ENCODE assay signal across 27 mouse cellular contexts in the genomic region with DNA sequence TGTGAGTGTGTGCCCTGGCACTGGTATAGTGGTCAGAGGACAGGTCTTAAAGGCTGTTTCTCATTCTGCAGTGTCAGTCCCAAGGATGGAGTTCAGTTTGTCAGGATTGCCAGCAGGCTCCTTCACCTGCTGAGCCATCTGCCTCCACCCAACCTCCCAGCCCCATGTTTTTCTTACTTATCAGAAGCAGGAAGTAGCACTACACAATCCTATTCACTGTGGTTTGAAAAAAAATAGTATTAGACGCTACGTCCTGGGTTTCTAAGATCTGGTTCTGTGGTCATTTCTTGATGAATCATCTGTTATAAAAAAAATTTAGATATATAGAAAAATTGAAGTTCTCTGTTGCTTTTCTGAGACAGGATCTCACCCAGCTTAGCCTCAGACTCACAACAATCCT. TPM values are rescaled to one million over a fixed set of nuclear protein-coding genes. Genes with fewer than 3 reads are reported as not detected.
DNase-seq lines count a peak whose midpoint lies in the region; ATAC-seq and TF ChIP-seq lines count a peak whose summit lies in the region.
"Had no signal": no experiment of that assay in that cellular context is flagged by ENCODE, and none has a peak within 500 bp of the region (broad histone marks: within the 10 kb centered on the region; RNA-seq: fewer than 3 reads in every experiment).

No protein-coding gene starts in this region.

- peak; percentile 60 for ATAC-seq in inflammation-experienced regulatory T-cells, adult 6 months
- ATAC-seq in erythroid progenitor cell, adult 5-6 weeks (replicated peaks; ENCODE audit: low FRiP score, poor library complexity, severe bottlenecking) = no peak
- ATAC-seq: forebrain, embryonic 15.5 days; liver, embryonic 12.5 days had no signal

- H3K9me3 ChIP-seq in heart, embryonic 10.5 days = no peaks in the 10 kb centered on the region
- H3K9me3 ChIP-seq in midbrain, embryonic 10.5 days (replicated peaks) = no peaks in the 10 kb centered on the region
- H3K9me3 ChIP-seq: embryonic facial prominence, embryonic 12.5 days; forebrain, embryonic 15.5 days; heart, embryonic 12.5 days; hindbrain, embryonic 13.5 days; limb, embryonic 12.5 days; liver, embryonic 12.5 days had no signal

- H3K27me3 ChIP-seq in small intestine, adult 2 months (ENCODE audit: control insufficient read depth, insufficient read depth, low read length) = no peaks in the 10 kb centered on the region
- no peaks in the 10 kb centered on the region for H3K27me3 ChIP-seq in heart, embryonic 10.5 days (ENCODE audit: insufficient read depth, poor library complexity, severe bottlenecking)
- no peaks in the 10 kb centered on the region for H3K27me3 ChIP-seq in midbrain, embryonic 10.5 days (ENCODE audit: low read depth, poor library complexity, severe bottlenecking)
- H3K27me3 ChIP-seq: embryonic facial prominence, embryonic 12.5 days; forebrain, embryonic 15.5 days; heart, embryonic 12.5 days; hindbrain, embryonic 13.5 days; limb, embryonic 12.5 days; liver, embryonic 12.5 days had no signal

- TF ChIP-seq POLR2A in small intestine, adult 2 months (IDR thresholded peaks at IDR 0.05; ENCODE audit: low read depth, low read length) = no peak

- no peak overlapping the region for H3K4me3 ChIP-seq in small intestine, adult 2 months (ENCODE audit: low read depth, low read length)
- H3K4me3 ChIP-seq in heart, embryonic 10.5 days = no peak overlapping the region
- no peak overlapping the region for H3K4me3 ChIP-seq in midbrain, embryonic 10.5 days
- H3K4me3 ChIP-seq: embryonic facial prominence, embryonic 12.5 days; erythroblast, embryonic 14.5 days; forebrain, embryonic 15.5 days; heart, embryonic 12.5 days; hindbrain, embryonic 13.5 days; limb, embryonic 12.5 days; liver, embryonic 12.5 days had no signal

- H3K27ac ChIP-seq in small intestine, adult 2 months (ENCODE audit: insufficient read depth, low read depth, low read length) = peak overlapping the region; percentile 59; the same call in 1 of the 2 replicates
- H3K27ac ChIP-seq in heart, embryonic 10.5 days = no peak overlapping the region
- H3K27ac ChIP-seq in midbrain, embryonic 10.5 days (replicated peaks) = no peak overlapping the region
- H3K27ac ChIP-seq: embryonic facial prominence, embryonic 12.5 days; forebrain, embryonic 15.5 days; hindbrain, embryonic 13.5 days; limb, embryonic 12.5 days; liver, embryonic 12.5 days had no signal

- DNase-seq in CD4-positive helper T cell, adult 2 months (ENCODE audit: low read depth, low spot score) = peak; percentile 16
- peak; percentile 41 for DNase-seq in MEL-GATA-1-ER (ENCODE audit: extremely low read depth, low read depth)
- no peak for DNase-seq in heart, embryonic 10.5 days (ENCODE audit: low spot score)
- no peak for DNase-seq in gastrocnemius, postnatal 36 days
- no peak for DNase-seq in midbrain, embryonic 10.5 days (ENCODE audit: low spot score)
- DNase-seq: cerebellum, adult 9-10 months; gastrocnemius, postnatal 25 days; heart, postnatal 14 days; kidney, adult 8-10 months; kidney, postnatal 25 days; layer of hippocampus, adult 9-11 months; lung, embryonic 14.5 days; lung, postnatal 4 days; midbrain, embryonic 14.5 days; retina, postnatal 1 day; right cerebral cortex, postnatal 4 days; thymus, postnatal 36 days had no signal

- 14% methylated on average over 2 of the region's 2 CpGs for WGBS in small intestine, adult 2 months
- 65% methylated on average over 2 of the region's 2 CpGs for WGBS in heart, embryonic 10.5 days
- WGBS in midbrain, embryonic 10.5 days = 88% methylated on average over 2 of the region's 2 CpGs

- H3K4me1 ChIP-seq in small intestine, adult 2 months (ENCODE audit: control insufficient read depth, insufficient read depth, insufficient read length, low read length) = peaks cover 4% of the 10 kb centered on the region; the same call in 1 of the 2 replicates
- peaks cover 13% of the 10 kb centered on the region; the same call in 1 of the 2 replicates for H3K4me1 ChIP-seq in heart, embryonic 10.5 days
- H3K4me1 ChIP-seq in midbrain, embryonic 10.5 days = peaks cover 9% of the 10 kb centered on the region
- H3K4me1 ChIP-seq: limb, embryonic 12.5 days had no signal

- intact Hi-C loops in gastrocnemius, postnatal 36 days (cut with DNase I) = no loop called here

- H3K36me3 ChIP-seq in small intestine, adult 2 months (ENCODE audit: control insufficient read depth, insufficient read depth, low read length) = peaks cover 5% of the 10 kb centered on the region; the same call in 1 of the 2 replicates
- peaks cover 17% of the 10 kb centered on the region for H3K36me3 ChIP-seq in heart, embryonic 10.5 days
- peaks cover 27% of the 10 kb centered on the region for H3K36me3 ChIP-seq in midbrain, embryonic 10.5 days

- TF ChIP-seq CTCF in small intestine, adult 2 months (IDR thresholded peaks at IDR 0.05; ENCODE audit: extremely low read depth, insufficient read length, insufficient replicate concordance, low read depth, low read length) = no peak

RNA-seq across cellular contexts. Expression of a gene that starts 51.5 kb away (rescaled TPM):
- polyA plus RNA-seq in inflammation-experienced regulatory T-cells, adult 6 months (2017; shearing (Covaris generic)) = 10 to 100 TPM; 66.1 to 70.0 (median 69.6) TPM
- 15.0 and 21.8 TPM in 2 replicates for polyA plus RNA-seq in small intestine, adult 2 months (2012; rRNA removed)
- 81.4 and 84.7 TPM in 2 replicates for total RNA-seq in erythroid progenitor cell, adult 5-6 weeks (2015; ENCODE audit: low replicate concordance)
- total RNA-seq in erythroid progenitor cell, adult 5-6 weeks (2017; ENCODE audit: low replicate concordance) = 153 and 160 TPM in 2 replicates
- polyA plus RNA-seq in heart, embryonic 10.5 days (2016; fragmentation: Nextera tagmentation; extraction: Ambion mirVana) = 73.3 and 85.5 TPM in 2 replicates
- total RNA-seq in gastrocnemius, postnatal 36 days (2021) = 10 to 100 TPM; 15.5 to 20.6 TPM
- 88.2 and 91.8 TPM in 2 replicates for polyA plus RNA-seq in midbrain, embryonic 10.5 days (2016; fragmentation: Nextera tagmentation; extraction: Ambion mirVana)

Comparison
In these comparisons a context has a peak if more than half of its experiments do, and no peak if none do; other contexts are left out.
1. DNase-seq: peak in CD4-positive helper T cell, adult 2 months (single experiment) and MEL-GATA-1-ER (single experiment); none in heart, embryonic 10.5 days (single experiment), gastrocnemius, postnatal 36 days (0 of 2) and midbrain, embryonic 10.5 days (single experiment).